Mouse (Mus musculus) olfactory bulb, adult 2 months (tissue): ENCODE measurements around the gene Rnf181.

Experiments used
- CTCF ChIP-seq: fragments of 200-500 bp; IDR thresholded peaks from 2 replicates; pipeline ENCODE4 v1.5.1; 2012; ENCODE audit warnings: low read depth, mild to moderate bottlenecking, low read length, moderate library complexity; ENCODE audit not compliant: insufficient read depth
- POLR2A ChIP-seq: fragments of 200-500 bp; IDR thresholded peaks from 2 replicates; pipeline ENCODE4 v1.6.1; 2012; ENCODE audit warnings: mild to moderate bottlenecking, low read depth, low read length, moderate library complexity; ENCODE audit not compliant: insufficient read depth

DNA sequence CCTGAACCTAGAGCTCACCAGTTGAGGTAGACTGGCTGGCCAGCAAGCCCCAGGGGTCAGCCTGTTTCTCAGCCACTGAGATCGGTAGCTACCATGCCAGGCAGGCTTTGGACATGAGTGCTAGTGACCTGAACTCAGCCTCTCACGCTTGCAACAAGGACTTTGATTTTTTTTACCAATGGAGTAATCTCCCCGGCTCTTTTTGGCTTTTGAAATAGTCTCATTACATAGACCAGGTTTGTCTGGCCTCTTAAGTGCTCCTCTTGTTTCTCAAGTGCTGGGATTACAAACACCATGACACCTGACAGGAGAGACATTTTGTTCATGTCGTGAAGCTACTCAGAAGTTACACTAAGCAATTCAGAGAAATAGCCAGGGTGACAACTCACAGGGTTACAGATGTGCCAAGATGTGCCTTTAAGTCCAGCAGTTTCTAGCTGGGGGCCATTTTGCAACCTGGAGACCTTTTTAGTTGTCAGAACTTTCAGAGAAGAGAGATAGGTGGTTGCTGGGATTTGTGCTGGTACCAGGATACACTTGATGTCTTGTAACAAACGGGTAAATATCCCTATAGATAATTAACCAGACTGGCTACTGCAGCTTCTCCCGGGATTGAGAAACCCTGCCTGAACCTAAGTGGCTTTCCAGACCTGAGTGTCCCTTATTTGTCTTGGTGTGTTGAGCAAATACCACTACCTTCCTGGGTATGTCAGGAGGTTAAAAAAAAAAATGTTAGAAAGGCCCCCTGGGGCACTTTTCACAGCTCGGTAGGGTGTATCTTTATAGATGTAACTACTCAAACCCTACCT, 49.4 kb upstream of the Rnf181 start:
- TF ChIP-seq CTCF (no peak), POLR2A (no peak)
